Mouse (Mus musculus): ENCODE measurements around the gene Lrrc49. TPM values are rescaled to one million over a fixed set of nuclear protein-coding genes. Genes with fewer than 3 reads are reported as not detected.
A peak's percentile ranks its signal among the peaks of the same experiment; 100 is the strongest.

Lrrc49 gene
- polyA plus RNA-seq, 1 experiment from 2014 or later = 21.9 TPM

- Histone ChIP-seq H3K4me3 (ENCODE audit: low read depth, low read length) (no peak overlapping the region), H3K9me3 (ENCODE audit: low read depth, low read length) (no peaks in the 10 kb centered on the region), H3K4me2 (no peak overlapping the region), H3K4me1 (ENCODE audit: insufficient read depth) (no peaks in the 10 kb centered on the region), H3K9ac (no peak overlapping the region), H3K27me3 (ENCODE audit: insufficient read depth, low read length) (no peaks in the 10 kb centered on the region), H3K27ac (ENCODE audit: low read depth) (no peak overlapping the region), H3K36me3 (ENCODE audit: insufficient read depth) (peaks cover 6% of the 10 kb centered on the region)
- no peak for TF ChIP-seq CTCF (IDR thresholded peaks at IDR 0.05; ENCODE audit: low read depth)
- WGBS = 66% methylated on average over 2 of the region's 2 CpGs
- no peak for DNase-seq
- ATAC-seq (ENCODE audit: insufficient read depth) = no peak
Observed at GRCm38 (mm10) chr9:60662936-60663335, 25.0 kb downstream of the Lrrc49 start.

- Histone ChIP-seq H3K27ac (ENCODE audit: low read depth) (no peak overlapping the region), H3K9ac (no peak overlapping the region), H3K4me2 (no peak overlapping the region), H3K27me3 (ENCODE audit: insufficient read depth, low read length) (no peaks in the 10 kb centered on the region), H3K36me3 (ENCODE audit: insufficient read depth) (no peaks in the 10 kb centered on the region), H3K4me3 (ENCODE audit: low read depth, low read length) (no peak overlapping the region), H3K4me1 (ENCODE audit: insufficient read depth) (no peaks in the 10 kb centered on the region), H3K9me3 (ENCODE audit: low read depth, low read length) (no peaks in the 10 kb centered on the region)
- no peak for DNase-seq
- TF ChIP-seq CTCF (IDR thresholded peaks at IDR 0.05; ENCODE audit: low read depth) = no peak
- no peak for ATAC-seq (ENCODE audit: insufficient read depth)
Observed at GRCm38 (mm10) chr9:60653582-60653981, 34.4 kb downstream of the Lrrc49 start.

GRCm38 (mm10) chr9:60653137-60653536 lies 34.8 kb downstream of the Lrrc49 start:
- Histone ChIP-seq H3K4me3 (ENCODE audit: low read depth, low read length) (no peak overlapping the region), H3K4me2 (no peak overlapping the region), H3K9ac (no peak overlapping the region), H3K4me1 (ENCODE audit: insufficient read depth) (no peaks in the 10 kb centered on the region), H3K27ac (ENCODE audit: low read depth) (no peak overlapping the region), H3K27me3 (ENCODE audit: insufficient read depth, low read length) (no peaks in the 10 kb centered on the region), H3K9me3 (ENCODE audit: low read depth, low read length) (no peaks in the 10 kb centered on the region), H3K36me3 (ENCODE audit: insufficient read depth) (no peaks in the 10 kb centered on the region)
- DNase-seq (no peak), ATAC-seq (ENCODE audit: insufficient read depth) (no peak)
- 74% methylated on average over 1 of the region's 1 CpGs for whole genome bisulfite sequencing
- no peak for TF ChIP-seq CTCF (IDR thresholded peaks at IDR 0.05; ENCODE audit: low read depth)

GRCm38 (mm10) chr9:60650277-60650676 lies 37.7 kb downstream of the Lrrc49 start:
- TF ChIP-seq CTCF (IDR thresholded peaks at IDR 0.05; ENCODE audit: low read depth) = no peak
- Histone ChIP-seq H3K4me3 (ENCODE audit: low read depth, low read length) (no peak overlapping the region), H3K27ac (ENCODE audit: low read depth) (no peak overlapping the region), H3K27me3 (ENCODE audit: insufficient read depth, low read length) (no peaks in the 10 kb centered on the region), H3K9me3 (ENCODE audit: low read depth, low read length) (no peaks in the 10 kb centered on the region), H3K4me2 (no peak overlapping the region), H3K4me1 (ENCODE audit: insufficient read depth) (no peaks in the 10 kb centered on the region), H3K9ac (no peak overlapping the region), H3K36me3 (ENCODE audit: insufficient read depth) (no peaks in the 10 kb centered on the region)
- 73% methylated on average over 6 of the region's 6 CpGs for WGBS
- ATAC-seq (ENCODE audit: insufficient read depth) = no peak
- no peak for DNase-seq

GRCm38 (mm10) chr9:60648981-60649975 lies 38.7 kb downstream of the Lrrc49 start:
- Histone ChIP-seq H3K27me3 (ENCODE audit: insufficient read depth, low read length) (no peaks in the 10 kb centered on the region), H3K4me3 (ENCODE audit: low read depth, low read length) (no peak overlapping the region), H3K4me2 (no peak overlapping the region), H3K9ac (no peak overlapping the region), H3K36me3 (ENCODE audit: insufficient read depth) (no peaks in the 10 kb centered on the region), H3K27ac (ENCODE audit: low read depth) (no peak overlapping the region), H3K4me1 (ENCODE audit: insufficient read depth) (no peaks in the 10 kb centered on the region), H3K9me3 (ENCODE audit: low read depth, low read length) (no peaks in the 10 kb centered on the region)
- DNase-seq (peak; percentile 71), ATAC-seq (ENCODE audit: insufficient read depth) (no peak)
- WGBS = 55% methylated on average over 18 of the region's 18 CpGs
- no peak for TF ChIP-seq CTCF (IDR thresholded peaks at IDR 0.05; ENCODE audit: low read depth)

- H3K27ac ChIP-seq (ENCODE audit: low read depth) = no peak overlapping the region
- H3K9me3 ChIP-seq (ENCODE audit: low read depth, low read length) = no peaks in the 10 kb centered on the region
- DNase-seq (no peak), ATAC-seq (ENCODE audit: insufficient read depth) (no peak)
- H3K4me2 ChIP-seq = no peak overlapping the region
- no peak overlapping the region for H3K4me3 ChIP-seq (ENCODE audit: low read depth, low read length)
- no peak overlapping the region for H3K9ac ChIP-seq
- 55% methylated on average over 2 of the region's 2 CpGs for WGBS
- H3K4me1 ChIP-seq (ENCODE audit: insufficient read depth) = peaks cover 7% of the 10 kb centered on the region
- H3K36me3 ChIP-seq (ENCODE audit: insufficient read depth) = no peaks in the 10 kb centered on the region
- no peaks in the 10 kb centered on the region for H3K27me3 ChIP-seq (ENCODE audit: insufficient read depth, low read length)
- TF ChIP-seq CTCF (IDR thresholded peaks at IDR 0.05; ENCODE audit: low read depth) = no peak
Observed at GRCm38 (mm10) chr9:60633601-60634000, 54.4 kb downstream of the Lrrc49 start.

- DNase-seq = no peak
- no peaks in the 10 kb centered on the region for H3K27me3 ChIP-seq (ENCODE audit: insufficient read depth, low read length)
- WGBS = 62% methylated on average over 7 of the region's 7 CpGs
- no peaks in the 10 kb centered on the region for H3K36me3 ChIP-seq (ENCODE audit: insufficient read depth)
- H3K9me3 ChIP-seq (ENCODE audit: low read depth, low read length) = no peaks in the 10 kb centered on the region
- H3K4me1 ChIP-seq (ENCODE audit: insufficient read depth) = peaks cover 6% of the 10 kb centered on the region
- no peak overlapping the region for H3K4me3 ChIP-seq (ENCODE audit: low read depth, low read length)
- H3K9ac ChIP-seq = no peak overlapping the region
- H3K4me2 ChIP-seq = no peak overlapping the region
- TF ChIP-seq CTCF (IDR thresholded peaks at IDR 0.05; ENCODE audit: low read depth) = no peak
- ATAC-seq (ENCODE audit: insufficient read depth) = no peak
- H3K27ac ChIP-seq (ENCODE audit: low read depth) = no peak overlapping the region
Observed at GRCm38 (mm10) chr9:60626311-60626791, 61.6 kb downstream of the Lrrc49 start.

Data from lung, embryonic 14.5 days (tissue).